Mouse (Mus musculus) thymus, adult 2 months (tissue): Measurements from ENCODE around the gene Thtpa.

ENCODE experiments used
- CTCF ChIP-seq: fragments of 200-500 bp; IDR thresholded peaks from 2 replicates; pipeline ENCODE4 v1.5.1; 2012; ENCODE audit warnings: mild to moderate bottlenecking, control low read depth, low read length, moderate library complexity, borderline replicate concordance; ENCODE audit not compliant: control insufficient read depth, poor library complexity, insufficient read depth; ENCODE audit errors: extremely low read depth
- POLR2A ChIP-seq: fragments of 200-500 bp; IDR thresholded peaks from 2 replicates; pipeline ENCODE4 v1.6.1; 2012; ENCODE audit warnings: mild to moderate bottlenecking, low read length, control low read depth, moderate library complexity; ENCODE audit not compliant: control insufficient read depth, poor library complexity, insufficient read depth; ENCODE audit errors: extremely low read depth

DNA sequence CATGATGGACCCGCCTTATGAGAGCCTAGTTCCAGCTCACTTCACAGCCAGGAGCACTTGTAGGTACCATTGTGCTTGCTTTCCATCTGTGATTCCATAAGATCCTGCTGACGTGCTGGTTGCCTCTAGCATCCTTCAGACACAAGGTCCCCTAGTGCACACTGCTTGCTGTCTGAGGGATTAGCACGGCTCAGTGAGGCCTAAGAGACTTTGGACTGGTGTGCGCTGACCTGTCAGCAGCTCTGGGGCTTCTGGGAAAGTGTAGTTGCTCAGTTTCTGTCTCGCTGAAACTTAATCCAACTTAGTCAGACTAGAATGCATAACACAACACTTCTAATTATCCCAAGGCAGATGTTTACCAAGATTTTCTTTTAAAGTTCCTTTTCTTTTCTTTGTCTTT is 34.7 kb upstream of the Thtpa start:
- TF ChIP-seq CTCF (no peak), POLR2A (no peak)
